Mouse (Mus musculus): ENCODE measurements around the gene Vmn2r54.
"Not testable (repeated sequence)": the region's sequence is repeated elsewhere in the genome, so short reads cannot be mapped to it uniquely, and the experiment has no call there.

DNA sequence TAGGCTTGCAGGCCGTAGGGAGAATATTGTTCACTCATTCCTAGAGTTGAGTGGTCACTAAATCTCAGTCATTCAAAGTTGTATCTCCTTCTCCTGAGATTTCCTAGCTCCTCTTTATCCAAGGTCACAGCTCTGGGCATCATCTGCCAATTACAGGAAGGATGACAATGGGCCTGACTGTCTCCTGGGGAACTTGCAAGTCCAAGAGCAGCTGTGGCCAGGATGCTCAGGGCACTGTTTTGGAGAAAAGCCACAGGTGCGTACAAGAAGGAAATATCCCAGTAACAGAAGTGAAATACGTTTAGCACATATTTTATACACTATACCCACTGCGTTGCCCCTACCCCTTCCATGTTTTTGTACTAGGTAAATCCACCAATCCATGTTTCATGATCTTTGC is at the start of gene Vmn2r54:
- not testable (repeated sequence) for TF ChIP-seq CTCF (IDR thresholded peaks at IDR 0.05; ENCODE audit: control insufficient read depth, insufficient read depth, low read length); POLR2A (IDR thresholded peaks at IDR 0.05; ENCODE audit: borderline replicate concordance, control insufficient read depth, low read depth, low read length)
